Mouse (Mus musculus) embryonic facial prominence, embryonic 12.5 days (tissue): Measurements from ENCODE around the gene Copz1. TPM values are rescaled to one million over a fixed set of nuclear protein-coding genes. Genes with fewer than 3 reads are reported as not detected.

Source experiments
- ATAC-seq: fragments of 200-750 bp; cut with Nextera tagmentation; 2 replicates; pipeline ENCODE4 v1.8.0; 2017; ENCODE audit not compliant: insufficient number of reproducible peaks, insufficient read depth, low FRiP score, low TSS enrichment
- H3K27ac ChIP-seq: fragments of 300-500 bp; sonication (generic); 2 replicates; pipeline ENCODE4 v1.5.1; 2016; ENCODE audit warnings: mild to moderate bottlenecking
- H3K27me3 ChIP-seq: fragments of 300-500 bp; sonication (generic); 2 replicates; pipeline ENCODE4 v1.6.1; 2016; ENCODE audit warnings: mild to moderate bottlenecking, moderate library complexity
- H3K36me3 ChIP-seq: fragments of 300-500 bp; sonication (generic); 2 replicates; pipeline ENCODE4 v1.6.1; 2016; ENCODE audit warnings: mild to moderate bottlenecking
- H3K4me1 ChIP-seq: fragments of 300-500 bp; sonication (generic); 2 replicates; pipeline ENCODE4 v1.6.1; 2016
- H3K4me2 ChIP-seq: fragments of 300-500 bp; sonication (generic); replicated peaks from 2 replicates; pipeline ENCODE4 v1.6.1; 2016; ENCODE audit warnings: mild to moderate bottlenecking, moderate library complexity
- H3K4me3 ChIP-seq: fragments of 300-500 bp; sonication (generic); 2 replicates; pipeline ENCODE4 v1.5.1; 2016; ENCODE audit warnings: mild to moderate bottlenecking
- H3K9ac ChIP-seq: fragments of 300-500 bp; sonication (generic); 2 replicates; pipeline ENCODE4 v1.6.1; 2016; ENCODE audit warnings: mild to moderate bottlenecking, moderate library complexity
- H3K9me3 ChIP-seq: fragments of 300-500 bp; sonication (generic); 2 replicates; pipeline ENCODE4 v1.6.1; 2016; ENCODE audit warnings: mild to moderate bottlenecking, moderate library complexity
- WGBS: fragments of 180-500 bp; shearing (Covaris S2); methylation state at CpG from one replicate; pipeline ENCODE4 v1.1.7; 2016; 5-methylcytosine and 5-hydroxymethylcytosine counted together
- polyA plus RNA-seq: library from polyadenylated mRNA; unstranded; fragments of >200 nt; fragmentation: Nextera tagmentation; extraction: Ambion mirVana; gene quantifications from 2 replicates; pipeline ENCODE4 v1.2.1, GENCODE M21; 2016

Copz1 gene
- polyA plus RNA-seq, 1 experiment from 2014 or later, result 268 TPM

- Histone ChIP-seq H3K9me3 (no peaks in the 10 kb centered on the region), H3K36me3 (peaks cover 30% of the 10 kb centered on the region), H3K4me1 (peaks cover 15% of the 10 kb centered on the region), H3K4me2 (peak overlapping the region; percentile 44), H3K27ac (0 out of 2 replicates have a peak overlapping the region, but pooled peaks have one; percentile 11), H3K27me3 (peaks cover 3% of the 10 kb centered on the region; the same call in 1 of the 2 replicates), H3K4me3 (peak overlapping the region; percentile 22; the same call in 1 of the 2 replicates), H3K9ac (peak overlapping the region; percentile 30; the same call in 1 of the 2 replicates)
- WGBS, result 44% methylated on average over 21 of the region's 22 CpGs
- ATAC-seq, result no peak
Measured at GRCm38 (mm10) chr15:103314181-103314580, 41.7 kb downstream of the Copz1 start.

DNA sequence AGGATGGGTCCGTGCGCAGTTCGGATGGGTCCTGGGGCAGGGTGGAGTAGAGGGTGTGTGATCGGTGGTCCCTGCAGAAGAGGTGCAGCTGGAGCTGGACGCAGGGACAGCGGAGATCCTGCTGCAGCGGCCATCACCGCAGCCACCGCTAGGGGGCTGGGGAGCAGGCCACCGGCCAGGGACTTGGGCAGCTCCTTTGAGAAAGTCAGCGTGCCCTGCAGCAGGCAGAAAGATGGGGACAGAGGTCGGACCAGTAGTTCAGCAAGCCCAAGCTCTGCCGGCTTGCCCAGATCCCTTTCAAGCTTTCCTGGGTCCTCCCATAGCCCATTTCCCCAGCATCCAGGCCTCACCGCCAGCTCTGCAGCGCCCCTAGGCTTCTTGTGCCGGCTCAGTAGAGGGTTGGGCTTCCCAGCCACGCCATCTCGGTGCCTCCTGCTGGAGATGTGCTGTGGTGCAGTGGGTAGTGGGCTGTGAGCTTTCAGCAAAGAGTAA is 42.5 kb downstream of the Copz1 start:
- WGBS, result 4% methylated on average over 18 of the region's 18 CpGs
- H3K27ac ChIP-seq, result no peak overlapping the region
- H3K4me3 ChIP-seq, result peak overlapping the region; percentile 22
- peak overlapping the region; percentile 44 for H3K4me2 ChIP-seq
- H3K4me1 ChIP-seq, result peaks cover 15% of the 10 kb centered on the region
- no peaks in the 10 kb centered on the region; the same call in 1 of the 2 replicates for H3K27me3 ChIP-seq
- H3K9ac ChIP-seq, result peak overlapping the region; percentile 30; the same call in 1 of the 2 replicates
- ATAC-seq, result peak; percentile 71
- H3K9me3 ChIP-seq, result no peaks in the 10 kb centered on the region
- H3K36me3 ChIP-seq, result peaks cover 32% of the 10 kb centered on the region

DNA sequence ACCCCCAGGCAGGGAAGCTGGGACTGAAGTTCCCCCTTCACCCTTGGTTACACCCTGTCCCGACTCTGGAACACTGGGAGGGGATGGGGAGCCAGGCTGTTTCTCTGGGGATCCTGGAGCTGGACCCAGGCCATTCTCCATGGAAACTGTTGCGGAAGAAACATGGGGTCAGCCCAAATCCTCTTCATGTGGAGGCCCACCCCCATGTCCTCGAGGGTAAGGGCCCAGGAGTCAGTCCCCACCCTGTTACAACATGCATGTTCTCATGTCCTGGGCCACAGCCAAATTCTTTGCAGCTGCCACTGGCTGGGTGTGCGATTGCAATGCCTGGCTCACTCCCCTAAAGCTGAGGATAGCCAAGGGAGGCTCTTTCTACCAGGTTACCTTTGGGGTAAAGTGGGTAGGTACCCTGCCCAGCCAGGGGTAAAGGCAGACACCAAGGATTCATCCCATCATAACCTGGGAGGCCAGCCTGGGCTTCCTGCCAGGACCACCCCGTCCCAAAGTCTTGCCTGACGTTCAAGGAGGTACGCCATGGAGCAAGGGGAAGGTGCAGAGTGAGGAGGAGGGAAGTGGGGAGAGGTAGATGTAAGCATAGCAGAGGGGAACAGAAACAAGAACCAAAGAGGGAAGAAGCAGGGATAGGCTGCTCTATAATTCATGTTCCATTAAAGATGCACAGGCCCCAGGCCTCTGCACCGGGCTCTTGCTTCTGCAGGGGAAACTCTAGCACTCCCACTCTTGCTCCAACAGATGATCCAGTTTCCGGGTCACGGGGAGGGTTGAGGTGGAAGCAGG is 43.7 kb downstream of the Copz1 start:
- H3K27me3 ChIP-seq, result no peaks in the 10 kb centered on the region; the same call in 1 of the 2 replicates
- no peak overlapping the region for H3K27ac ChIP-seq
- no peak for ATAC-seq
- H3K9me3 ChIP-seq, result no peaks in the 10 kb centered on the region
- H3K4me2 ChIP-seq, result no peak overlapping the region
- peaks cover 34% of the 10 kb centered on the region for H3K36me3 ChIP-seq
- no peak overlapping the region for H3K4me3 ChIP-seq
- H3K9ac ChIP-seq, result no peak overlapping the region; the same call in 1 of the 2 replicates
- WGBS, result 71% methylated on average over 10 of the region's 10 CpGs
- H3K4me1 ChIP-seq, result peaks cover 19% of the 10 kb centered on the region

- no peaks in the 10 kb centered on the region for H3K9me3 ChIP-seq
- H3K4me3 ChIP-seq, result no peak overlapping the region
- H3K27me3 ChIP-seq, result no peaks in the 10 kb centered on the region; the same call in 1 of the 2 replicates
- no peak overlapping the region for H3K4me2 ChIP-seq
- no peak overlapping the region for H3K9ac ChIP-seq
- no peak overlapping the region for H3K27ac ChIP-seq
- H3K4me1 ChIP-seq, result peaks cover 28% of the 10 kb centered on the region
- ATAC-seq, result no peak
- H3K36me3 ChIP-seq, result peaks cover 34% of the 10 kb centered on the region
Measured at GRCm38 (mm10) chr15:103317120-103317519, 44.6 kb downstream of the Copz1 start.

GRCm38 (mm10) chr15:103317731-103318130 is 45.2 kb downstream of the Copz1 start:
- H3K27me3 ChIP-seq, result no peaks in the 10 kb centered on the region; the same call in 1 of the 2 replicates
- no peak overlapping the region for H3K4me3 ChIP-seq
- H3K9me3 ChIP-seq, result no peaks in the 10 kb centered on the region
- peaks cover 34% of the 10 kb centered on the region for H3K36me3 ChIP-seq
- peaks cover 34% of the 10 kb centered on the region for H3K4me1 ChIP-seq
- WGBS, result 91% methylated on average over 8 of the region's 8 CpGs
- no peak overlapping the region; the same call in 1 of the 2 replicates for H3K27ac ChIP-seq
- ATAC-seq, result no peak
- H3K4me2 ChIP-seq, result no peak overlapping the region
- no peak overlapping the region for H3K9ac ChIP-seq

DNA sequence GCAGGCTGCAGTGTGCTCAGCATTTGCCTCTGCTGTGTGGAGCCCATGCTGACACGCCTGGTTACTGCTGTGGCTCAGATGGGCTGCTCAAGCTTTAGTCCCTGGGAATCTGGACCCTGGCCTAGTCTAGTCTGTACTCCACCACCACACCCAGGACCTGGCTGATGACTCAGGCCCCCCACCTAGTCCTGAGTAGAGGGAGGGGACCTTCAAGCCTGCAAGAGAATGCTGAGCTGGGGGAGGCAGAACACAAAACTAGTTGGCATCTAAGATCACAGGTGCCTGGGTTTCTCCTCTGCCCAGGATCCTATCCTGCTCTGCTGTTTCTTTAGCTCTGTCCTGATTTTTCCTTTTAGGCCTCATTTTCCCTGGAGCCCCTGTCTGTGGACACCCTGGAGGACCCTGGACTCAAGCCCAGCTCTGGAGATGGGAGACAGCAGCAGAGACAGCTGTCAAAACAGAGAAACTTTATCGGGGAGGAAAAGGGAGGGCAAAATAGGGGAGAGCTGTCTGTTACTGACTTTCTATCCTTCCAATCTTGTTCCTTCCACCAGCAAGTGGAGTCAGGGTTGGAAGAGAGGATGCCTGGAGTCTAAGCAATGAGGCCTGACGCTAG is 45.8 kb downstream of the Copz1 start:
- peaks cover 34% of the 10 kb centered on the region for H3K36me3 ChIP-seq

DNA sequence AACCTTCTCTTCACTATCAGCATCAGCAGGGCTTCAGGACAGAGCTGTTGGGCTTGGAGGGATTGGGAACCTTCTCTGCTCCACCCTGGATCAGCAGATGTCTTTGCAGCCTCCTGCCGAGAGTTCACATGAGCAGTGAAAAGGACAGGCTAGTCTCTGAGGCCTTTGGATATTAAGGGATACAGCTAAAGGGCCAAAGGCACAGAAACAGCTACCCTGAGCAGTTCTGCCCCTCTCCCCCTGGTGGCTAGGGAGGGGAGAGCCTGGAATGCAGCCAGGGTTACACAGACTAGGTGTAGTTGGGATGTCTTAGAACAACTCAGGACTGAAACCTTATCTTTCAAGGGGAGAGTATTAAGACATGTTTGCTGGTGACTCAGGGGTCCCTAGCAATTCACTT is 48.6 kb downstream of the Copz1 start:
- peaks cover 25% of the 10 kb centered on the region for H3K36me3 ChIP-seq
- no peak overlapping the region for H3K9ac ChIP-seq
- H3K4me3 ChIP-seq, result no peak overlapping the region
- no peaks in the 10 kb centered on the region for H3K9me3 ChIP-seq
- H3K27me3 ChIP-seq, result no peaks in the 10 kb centered on the region
- ATAC-seq, result no peak
- H3K4me1 ChIP-seq, result peaks cover 28% of the 10 kb centered on the region
- H3K4me2 ChIP-seq, result no peak overlapping the region
- WGBS, result 44% methylated on average over 1 of the region's 1 CpGs
- no peak overlapping the region for H3K27ac ChIP-seq

More for the DNA sequence above, 45.8 kb downstream of the Copz1 start:
- H3K27me3 ChIP-seq, result no peaks in the 10 kb centered on the region; the same call in 1 of the 2 replicates
- no peaks in the 10 kb centered on the region for H3K9me3 ChIP-seq
- ATAC-seq, result no peak
- no peak overlapping the region for H3K4me3 ChIP-seq
- H3K27ac ChIP-seq, result no peak overlapping the region; the same call in 1 of the 2 replicates
- no peak overlapping the region for H3K9ac ChIP-seq
- no peak overlapping the region for H3K4me2 ChIP-seq
- 65% methylated on average over 3 of the region's 3 CpGs for WGBS
- peaks cover 36% of the 10 kb centered on the region for H3K4me1 ChIP-seq

DNA sequence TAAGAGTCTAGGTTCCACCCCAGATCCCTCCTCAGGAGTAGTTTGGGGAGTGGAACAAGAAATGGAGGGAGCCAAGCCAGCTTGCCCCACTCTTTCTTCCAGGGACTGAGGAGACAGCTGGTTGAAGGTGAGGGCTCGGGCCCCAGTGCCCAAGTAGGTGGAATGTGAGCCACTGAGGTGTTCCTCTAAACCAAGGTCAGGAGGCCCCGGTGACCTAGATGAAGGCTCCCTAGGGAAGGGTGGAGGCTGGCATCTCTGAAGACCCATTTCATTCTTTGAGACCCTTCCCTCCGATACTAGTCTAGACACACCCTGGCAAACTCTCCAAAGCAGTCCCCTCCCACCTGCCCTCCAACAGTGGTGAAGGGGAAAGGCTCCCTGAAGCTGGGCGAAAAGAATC is 49.9 kb downstream of the Copz1 start:
- peaks cover 28% of the 10 kb centered on the region for H3K4me1 ChIP-seq
- H3K9ac ChIP-seq, result peak overlapping the region; percentile 86
- peak overlapping the region; percentile 76 for H3K4me3 ChIP-seq
- peaks cover 12% of the 10 kb centered on the region for H3K36me3 ChIP-seq
- 0 out of 2 replicates have a peak overlapping the region, but pooled peaks have one; percentile 77 for H3K27ac ChIP-seq
- peak overlapping the region; percentile 79 for H3K4me2 ChIP-seq
- no peaks in the 10 kb centered on the region for H3K9me3 ChIP-seq
- no peak for ATAC-seq
- no peaks in the 10 kb centered on the region for H3K27me3 ChIP-seq
- 39% methylated on average over 4 of the region's 4 CpGs for WGBS

- Histone ChIP-seq H3K4me2 (peak overlapping the region; percentile 79), H3K36me3 (0 out of 2 replicates have a peak, but pooled peaks cover 6% of the 10 kb centered on the region), H3K4me1 (peaks cover 28% of the 10 kb centered on the region), H3K27me3 (no peaks in the 10 kb centered on the region), H3K9me3 (no peaks in the 10 kb centered on the region), H3K27ac (peak overlapping the region; percentile 77), H3K9ac (peak overlapping the region; percentile 86), H3K4me3 (peak overlapping the region; percentile 76)
- WGBS, result under 1% methylated on average over 15 of the region's 26 CpGs
- peak; percentile 45 for ATAC-seq
Measured at GRCm38 (mm10) chr15:103323070-103323454, 50.5 kb downstream of the Copz1 start.

DNA sequence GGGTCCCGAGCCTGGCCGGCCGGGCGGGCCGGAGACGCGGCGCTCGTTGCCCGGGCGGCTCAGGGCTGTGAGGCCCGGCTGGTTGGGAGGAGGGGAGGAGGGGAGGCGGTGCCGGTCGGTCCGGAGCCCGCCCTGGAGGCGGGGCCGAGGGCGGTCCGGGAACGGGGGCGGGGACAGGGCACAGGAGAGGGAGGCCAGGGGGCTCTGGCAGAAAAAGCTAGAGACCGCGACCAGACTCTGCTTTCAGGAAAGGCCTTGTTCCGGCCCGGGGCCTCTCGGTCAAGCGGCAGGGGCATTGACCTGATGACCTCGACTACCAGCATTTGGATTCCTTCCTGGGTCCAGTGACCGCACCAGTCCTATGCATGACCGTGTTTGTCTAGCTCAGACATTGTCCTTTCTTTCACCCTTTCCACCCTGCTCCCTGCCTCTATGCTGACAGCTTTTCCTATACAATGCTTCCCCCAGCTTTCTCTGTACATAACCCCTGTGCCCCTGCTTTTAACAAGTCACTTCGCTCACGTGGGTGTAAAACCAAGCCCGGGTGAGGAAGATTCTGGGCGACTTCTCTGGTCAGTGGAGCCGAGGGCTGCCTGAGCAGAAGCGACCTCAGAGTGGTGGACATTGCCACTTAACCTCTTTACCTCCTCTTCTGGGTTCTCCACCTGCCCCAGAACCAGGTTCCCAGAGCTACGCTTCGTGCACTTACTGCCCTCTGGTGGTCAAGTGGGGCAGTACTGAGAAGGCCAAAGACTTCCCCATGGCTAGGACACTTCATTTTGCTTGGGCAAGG is 51.1 kb downstream of the Copz1 start:
- H3K4me1 ChIP-seq, result peaks cover 28% of the 10 kb centered on the region
- WGBS, result 2% methylated on average over 39 of the region's 40 CpGs
- peak overlapping the region; percentile 77 for H3K27ac ChIP-seq

GRCm38 (mm10) chr15:103333081-103333615 is 60.6 kb downstream of the Copz1 start:
- H3K4me1 ChIP-seq, result peaks cover 44% of the 10 kb centered on the region
- 62% methylated on average over 5 of the region's 5 CpGs for WGBS
- H3K9ac ChIP-seq, result no peak overlapping the region
- no peak for ATAC-seq
- no peaks in the 10 kb centered on the region for H3K9me3 ChIP-seq
- peak overlapping the region; percentile 18; the same call in 1 of the 2 replicates for H3K4me2 ChIP-seq
- H3K36me3 ChIP-seq, result no peaks in the 10 kb centered on the region
- peak overlapping the region; percentile 65 for H3K27ac ChIP-seq
- H3K27me3 ChIP-seq, result no peaks in the 10 kb centered on the region
- no peak overlapping the region for H3K4me3 ChIP-seq

More for the DNA sequence above, 51.1 kb downstream of the Copz1 start:
- H3K9ac ChIP-seq, result peak overlapping the region; percentile 86
- peak overlapping the region; percentile 79 for H3K4me2 ChIP-seq
- H3K4me3 ChIP-seq, result peak overlapping the region; percentile 76
- H3K36me3 ChIP-seq, result 0 out of 2 replicates have a peak, but pooled peaks cover 4% of the 10 kb centered on the region
- peak; percentile 94 for ATAC-seq
- no peaks in the 10 kb centered on the region for H3K27me3 ChIP-seq
- no peaks in the 10 kb centered on the region for H3K9me3 ChIP-seq
